Mouse (Mus musculus): ENCODE results near the gene Gm21083. TPM values are rescaled to one million over a fixed set of nuclear protein-coding genes. Genes with fewer than 3 reads are reported as not detected.
A peak's percentile ranks its signal among the peaks of the same experiment; 100 is the strongest.
"Not testable (repeated sequence)": the region's sequence is repeated elsewhere in the genome, so short reads cannot be mapped to it uniquely, and the experiment has no call there.

The Gm21083 gene
- not detected for polyA plus RNA-seq (2021)

DNA sequence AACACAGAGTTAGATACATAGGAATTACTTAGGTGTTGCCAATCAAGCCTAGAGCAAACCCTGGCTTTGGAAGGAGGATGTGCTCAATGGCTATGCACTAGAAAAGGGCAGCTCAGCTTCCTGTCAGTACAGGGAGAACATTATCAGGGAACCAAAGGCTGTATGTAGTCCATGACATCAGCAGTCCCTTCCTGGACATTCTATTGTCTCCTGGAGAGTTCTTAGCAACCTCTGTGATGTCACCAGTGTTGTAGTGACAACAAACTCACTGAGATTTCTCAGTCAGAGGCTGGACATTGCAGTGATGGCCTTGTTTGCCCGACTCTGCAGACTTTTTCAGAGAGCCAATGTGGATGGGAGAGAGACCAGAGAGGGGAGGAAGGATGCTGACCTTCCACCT is at the start of gene Gm21083:
Gene Gm21083, plus strand, starts transcription at position 301 of the 400 bp plus-strand sequence.
- DNase-seq (ENCODE audit: low read depth, low spot score); in situ Hi-C loops (cut with MboI; ENCODE audit: low pct_unique_long_range_greater_than_20kb); H3K27me3 ChIP-seq; ATAC-seq; CTCF ChIA-PET; POLR2A ChIA-PET: not testable (repeated sequence)

GRCm38 (mm10) chr5:15529122-15529521 is 48.0 kb upstream of the Gm21083 start, which contains the start of gene Gm21190:
TSS of gene Gm21190 (minus strand) at chr5:15529222.
- DNase-seq (ENCODE audit: low read depth, low spot score); in situ Hi-C loops (cut with MboI; ENCODE audit: low pct_unique_long_range_greater_than_20kb); H3K27me3 ChIP-seq; POLR2A ChIA-PET; ATAC-seq; CTCF ChIA-PET: not testable (repeated sequence)

DNA sequence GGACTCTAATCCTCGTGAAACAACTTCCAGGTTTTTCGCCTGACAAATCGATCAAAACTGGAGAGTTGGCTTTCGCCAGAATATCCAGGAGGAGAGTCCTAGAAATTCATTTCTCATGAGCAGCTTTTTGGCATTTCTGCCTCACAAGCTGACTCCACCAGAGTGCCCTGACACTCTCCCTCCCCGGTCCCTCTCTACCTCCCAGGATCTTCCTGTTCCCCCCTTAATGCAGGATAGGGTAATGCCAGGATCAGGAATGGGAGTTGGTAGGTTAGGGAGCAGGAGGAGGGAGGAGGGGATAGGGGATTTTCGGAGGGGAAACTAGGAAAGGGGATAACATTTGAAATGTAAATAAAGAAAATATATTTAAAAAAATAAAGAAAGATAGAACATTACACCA is 28.5 kb upstream of the Gm21083 start:
- DNase-seq (ENCODE audit: low read depth, low spot score); POLR2A ChIA-PET; CTCF ChIA-PET: not testable (repeated sequence)

GRCm38 (mm10) chr5:15549134-15549533 is 28.0 kb upstream of the Gm21083 start:
- DNase-seq (ENCODE audit: low read depth, low spot score); CTCF ChIA-PET; POLR2A ChIA-PET; ATAC-seq; in situ Hi-C loops (cut with MboI; ENCODE audit: low pct_unique_long_range_greater_than_20kb); H3K27me3 ChIP-seq: not testable (repeated sequence)

More for the DNA sequence above, 28.5 kb upstream of the Gm21083 start:
- in situ Hi-C loops (cut with MboI; ENCODE audit: low pct_unique_long_range_greater_than_20kb); ATAC-seq; H3K27me3 ChIP-seq: not testable (repeated sequence)

GRCm38 (mm10) chr5:15549606-15550005 is 27.5 kb upstream of the Gm21083 start:
- DNase-seq (ENCODE audit: low read depth, low spot score); ATAC-seq; in situ Hi-C loops (cut with MboI; ENCODE audit: low pct_unique_long_range_greater_than_20kb); CTCF ChIA-PET; POLR2A ChIA-PET; H3K27me3 ChIP-seq: not testable (repeated sequence)

DNA sequence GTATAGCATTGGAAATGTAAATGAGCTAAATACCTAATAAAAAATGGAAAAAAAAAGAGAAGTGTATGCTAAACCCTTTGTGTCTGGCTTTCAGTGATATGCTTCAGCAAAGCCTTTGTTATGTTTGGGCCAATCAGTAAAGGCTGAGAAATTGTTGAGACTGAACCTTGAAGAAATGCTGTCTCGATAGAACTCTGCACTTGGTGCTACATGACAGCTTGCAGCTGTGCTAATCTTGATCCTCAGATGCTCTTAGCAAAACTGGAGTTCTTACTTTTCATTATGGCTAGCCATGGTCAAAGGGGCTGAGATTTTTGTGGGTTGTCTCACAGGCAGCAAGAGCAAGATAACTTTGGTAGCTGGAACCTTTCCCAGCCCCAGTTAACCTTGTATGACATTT is 18.5 kb upstream of the Gm21083 start:
- POLR2A ChIA-PET; ATAC-seq; DNase-seq (ENCODE audit: low read depth, low spot score); CTCF ChIA-PET; H3K27me3 ChIP-seq: not testable (repeated sequence)
- in situ Hi-C loops (cut with MboI; ENCODE audit: low pct_unique_long_range_greater_than_20kb): loop anchor here (5.0 kb wide), 1 partner anchor 666 kb away; no protein-coding TSS in a partner anchor

DNA sequence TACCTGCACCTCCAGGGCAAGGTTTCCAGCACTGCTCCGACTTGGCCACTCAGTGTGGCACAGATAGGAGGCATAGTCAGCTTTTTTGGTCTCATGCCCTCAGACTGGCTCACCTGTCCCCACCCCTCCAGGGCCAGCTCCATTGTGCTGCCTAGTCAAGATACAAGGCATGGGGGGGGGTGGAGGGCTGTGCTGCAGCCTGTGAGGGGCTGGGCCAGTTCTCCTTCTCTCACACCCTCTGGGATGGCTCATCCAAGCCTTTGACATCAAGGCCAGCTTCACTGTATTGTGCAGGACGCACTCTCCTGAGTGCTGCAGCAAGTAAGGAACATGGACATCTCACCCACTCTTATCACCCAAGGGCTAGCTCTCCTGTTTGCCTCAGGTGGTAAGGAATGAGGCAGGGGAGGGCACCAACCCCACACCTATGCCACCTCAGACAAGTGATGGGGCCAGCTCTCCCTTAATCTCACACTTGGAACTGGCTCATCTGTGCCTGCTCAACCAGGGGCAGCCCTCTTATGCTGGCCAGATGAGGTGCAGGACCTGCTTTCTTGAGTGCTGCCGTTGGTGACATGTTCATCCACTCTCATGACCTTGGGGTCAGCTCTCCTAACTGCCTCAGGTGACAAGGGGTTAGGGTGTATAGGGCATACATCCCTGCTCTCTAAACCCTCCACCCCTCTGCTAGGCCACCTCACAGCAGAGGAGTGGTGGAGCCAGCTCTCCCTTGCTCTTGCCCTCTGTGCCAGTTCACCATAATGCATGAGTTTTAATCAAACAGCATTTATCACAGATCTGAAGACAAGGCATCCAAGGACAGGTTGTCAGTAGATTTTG is 15.5 kb upstream of the Gm21083 start:
- ATAC-seq: peak; percentile 13
- H3K27me3 ChIP-seq; POLR2A ChIA-PET; in situ Hi-C loops (cut with MboI; ENCODE audit: low pct_unique_long_range_greater_than_20kb); DNase-seq (ENCODE audit: low read depth, low spot score); CTCF ChIA-PET: not testable (repeated sequence)

- ATAC-seq; in situ Hi-C loops (cut with MboI; ENCODE audit: low pct_unique_long_range_greater_than_20kb); CTCF ChIA-PET; DNase-seq (ENCODE audit: low read depth, low spot score); POLR2A ChIA-PET; H3K27me3 ChIP-seq: not testable (repeated sequence)
These were observed 3.4 kb upstream of the Gm21083 start for GRCm38 (mm10) chr5:15573735-15574134.

DNA sequence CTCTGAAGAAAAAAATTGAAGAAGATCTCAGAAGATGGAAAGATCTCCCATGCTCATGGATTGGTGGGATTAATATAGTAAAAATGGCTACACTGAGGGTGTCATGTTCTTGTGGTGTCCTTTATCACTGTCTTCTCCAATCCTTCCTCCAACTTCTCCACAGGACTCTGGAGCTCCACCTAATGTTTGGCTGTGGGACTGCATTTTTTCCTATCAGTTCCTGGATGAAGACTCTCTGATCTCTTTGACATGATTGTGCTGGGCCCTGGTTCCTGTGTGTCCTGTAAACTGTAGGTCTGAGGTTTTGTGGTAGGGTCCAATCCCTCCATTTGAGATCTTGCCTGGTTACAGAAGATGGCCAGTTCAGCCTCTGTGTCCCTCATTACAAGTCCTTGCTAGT is 9.2 kb downstream of the Gm21083 start:
- DNase-seq (ENCODE audit: low read depth, low spot score); ATAC-seq; in situ Hi-C loops (cut with MboI; ENCODE audit: low pct_unique_long_range_greater_than_20kb); CTCF ChIA-PET; H3K27me3 ChIP-seq; POLR2A ChIA-PET: not testable (repeated sequence)
- peak; percentile 28 for TF ChIP-seq CTCF (IDR thresholded peaks at IDR 0.05)

DNA sequence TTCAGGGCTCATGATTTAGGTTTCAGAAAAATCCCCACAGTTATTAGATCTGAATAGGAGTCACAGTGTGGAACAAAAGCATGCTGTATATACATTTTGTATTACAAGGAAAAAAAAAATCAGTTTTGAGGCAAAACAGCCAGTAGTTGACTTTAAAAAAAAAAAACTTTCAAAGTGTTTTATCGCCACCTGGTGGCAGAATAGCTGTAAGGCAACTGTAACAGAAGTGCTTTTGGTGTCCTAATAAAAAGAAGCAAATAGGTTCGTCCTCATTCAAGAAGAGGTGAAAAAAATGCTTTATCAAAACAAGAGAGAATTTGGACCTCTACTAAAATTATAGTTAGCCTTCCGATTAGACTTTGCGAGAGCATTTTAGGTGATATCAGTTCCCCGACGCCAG is 11.2 kb downstream of the Gm21083 start:
- DNase-seq (ENCODE audit: low read depth, low spot score); POLR2A ChIA-PET; CTCF ChIA-PET; in situ Hi-C loops (cut with MboI; ENCODE audit: low pct_unique_long_range_greater_than_20kb); H3K27me3 ChIP-seq; ATAC-seq: not testable (repeated sequence)

DNA sequence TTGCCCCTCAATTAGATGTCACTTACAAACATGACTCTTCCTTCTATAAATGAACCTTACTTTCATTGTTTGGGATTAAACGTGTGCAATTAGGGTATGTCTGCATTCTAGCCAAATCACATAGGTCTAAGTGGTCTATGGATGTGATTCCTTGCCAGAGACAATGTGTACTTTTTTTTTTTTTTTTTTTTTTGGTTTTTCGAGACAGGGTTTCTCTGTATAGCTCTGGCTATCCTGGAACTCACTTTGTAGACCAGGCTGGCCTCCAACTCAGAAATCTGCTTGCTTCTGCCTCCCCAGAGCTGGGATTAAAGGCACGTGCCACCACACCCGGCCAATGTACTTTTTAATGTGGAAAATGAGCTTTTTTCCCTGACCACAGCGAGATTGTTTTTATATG is 13.5 kb downstream of the Gm21083 start:
- in situ Hi-C loops (cut with MboI; ENCODE audit: low pct_unique_long_range_greater_than_20kb); ATAC-seq; POLR2A ChIA-PET; H3K27me3 ChIP-seq; DNase-seq (ENCODE audit: low read depth, low spot score); CTCF ChIA-PET: not testable (repeated sequence)

- CTCF ChIA-PET; DNase-seq (ENCODE audit: low read depth, low spot score); POLR2A ChIA-PET; in situ Hi-C loops (cut with MboI; ENCODE audit: low pct_unique_long_range_greater_than_20kb); H3K27me3 ChIP-seq; ATAC-seq: not testable (repeated sequence)
These were observed 14.4 kb downstream of the Gm21083 start for GRCm38 (mm10) chr5:15591577-15591976.

DNA sequence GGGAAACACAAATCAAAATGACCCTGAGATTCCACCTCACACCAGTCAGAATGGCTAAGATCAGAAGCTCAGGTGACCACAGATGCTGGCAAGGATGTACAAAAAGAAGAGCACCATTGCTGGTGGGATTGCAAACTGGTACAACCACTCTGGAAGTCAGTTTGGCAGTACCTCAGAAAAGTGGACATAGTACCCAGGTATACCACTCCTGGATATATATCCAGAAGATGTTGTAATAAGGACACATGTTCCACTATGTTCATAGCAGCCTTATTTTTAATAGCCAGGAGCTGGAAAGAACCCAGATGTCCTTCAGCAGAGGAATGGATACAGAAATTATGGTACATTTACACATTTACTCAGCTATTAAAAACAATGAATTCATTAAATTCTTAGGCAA is 21.7 kb downstream of the Gm21083 start:
- H3K27me3 ChIP-seq; in situ Hi-C loops (cut with MboI; ENCODE audit: low pct_unique_long_range_greater_than_20kb); ATAC-seq; DNase-seq (ENCODE audit: low read depth, low spot score); CTCF ChIA-PET; POLR2A ChIA-PET: not testable (repeated sequence)

GRCm38 (mm10) chr5:15600342-15600741 is 23.2 kb downstream of the Gm21083 start:
- ATAC-seq; H3K27me3 ChIP-seq; in situ Hi-C loops (cut with MboI; ENCODE audit: low pct_unique_long_range_greater_than_20kb); CTCF ChIA-PET; DNase-seq (ENCODE audit: low read depth, low spot score); POLR2A ChIA-PET: not testable (repeated sequence)

GRCm38 (mm10) chr5:15601481-15601880 is 24.3 kb downstream of the Gm21083 start:
- DNase-seq (ENCODE audit: low read depth, low spot score); in situ Hi-C loops (cut with MboI; ENCODE audit: low pct_unique_long_range_greater_than_20kb); ATAC-seq; H3K27me3 ChIP-seq; CTCF ChIA-PET; POLR2A ChIA-PET: not testable (repeated sequence)

DNA sequence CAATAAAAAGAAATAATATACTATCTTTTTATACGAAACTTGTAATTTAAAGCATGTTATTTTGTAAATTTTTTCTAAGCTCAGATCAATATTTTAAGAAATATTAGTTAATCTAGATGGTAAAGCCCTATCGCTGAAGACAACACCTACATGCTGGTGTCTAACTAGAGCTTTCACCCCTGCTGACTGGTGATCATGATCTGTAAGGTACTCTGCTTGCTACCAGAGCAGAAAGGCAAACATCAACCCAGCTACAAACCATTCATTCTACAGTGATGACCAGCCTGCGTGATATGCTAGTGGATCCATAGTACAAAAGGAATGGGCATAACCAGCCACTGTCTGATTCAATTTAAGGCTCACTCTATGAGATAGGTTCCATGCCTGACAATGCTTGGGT is 24.8 kb downstream of the Gm21083 start:
- H3K27me3 ChIP-seq; POLR2A ChIA-PET; DNase-seq (ENCODE audit: low read depth, low spot score); in situ Hi-C loops (cut with MboI; ENCODE audit: low pct_unique_long_range_greater_than_20kb); ATAC-seq; CTCF ChIA-PET: not testable (repeated sequence)
